Mouse (Mus musculus): ENCODE measurements around the gene Arhgap15. TPM values are rescaled to one million over a fixed set of nuclear protein-coding genes. Genes with fewer than 3 reads are reported as not detected.

Arhgap15 gene
- total and polyA plus RNA-seq, 3 experiments = 0.39 to 1.2 (median 0.70) TPM

DNA sequence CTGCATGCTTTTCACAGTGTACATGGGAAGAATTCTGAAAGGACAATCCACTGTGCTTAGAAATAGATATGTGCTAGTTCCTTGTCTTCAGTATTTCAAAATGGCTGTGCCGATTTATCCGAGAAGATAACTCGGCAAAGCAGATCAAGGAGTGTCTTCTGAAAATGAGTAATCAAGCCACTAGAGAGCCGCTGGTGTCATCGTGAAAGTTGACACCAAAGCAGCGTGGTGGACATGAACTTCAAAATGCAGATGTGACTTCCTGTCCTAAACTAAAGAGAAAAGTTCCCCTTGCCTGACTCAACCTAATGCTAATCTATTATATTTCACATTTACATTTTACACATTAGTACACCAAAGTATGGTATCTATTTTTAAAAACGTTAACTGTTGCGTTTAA, 596.2 kb downstream of the Arhgap15 start:
- no peaks in the 10 kb centered on the region for H3K27me3 ChIP-seq (ENCODE audit: control insufficient read depth, insufficient read depth, low read length)
- H3K4me1 ChIP-seq (ENCODE audit: control insufficient read depth, insufficient read depth, low read length) = no peaks in the 10 kb centered on the region
- 82% methylated on average over 8 of the region's 8 CpGs for whole genome bisulfite sequencing
- H3K36me3 ChIP-seq (ENCODE audit: control insufficient read depth, insufficient read depth, low read length) = no peaks in the 10 kb centered on the region
- intact Hi-C loops (cut with DNase I) = no loop called here
- H3K4me3 ChIP-seq = no peak overlapping the region
- TF ChIP-seq CTCF (IDR thresholded peaks at IDR 0.05) (no peak), POLR2A (IDR thresholded peaks at IDR 0.05; ENCODE audit: insufficient read depth, low read depth, low read length) (no peak), EP300 (IDR thresholded peaks at IDR 0.05; ENCODE audit: insufficient read depth, low read depth, low read length) (no peak)
- H3K9ac ChIP-seq (ENCODE audit: low read depth, low read length) = no peak overlapping the region
- DNase-seq = no peak
- H3K27ac ChIP-seq = no peak overlapping the region
- no peaks in the 10 kb centered on the region for H3K79me2 ChIP-seq (replicated peaks; ENCODE audit: control insufficient read depth, insufficient read depth, low read length)

DNA sequence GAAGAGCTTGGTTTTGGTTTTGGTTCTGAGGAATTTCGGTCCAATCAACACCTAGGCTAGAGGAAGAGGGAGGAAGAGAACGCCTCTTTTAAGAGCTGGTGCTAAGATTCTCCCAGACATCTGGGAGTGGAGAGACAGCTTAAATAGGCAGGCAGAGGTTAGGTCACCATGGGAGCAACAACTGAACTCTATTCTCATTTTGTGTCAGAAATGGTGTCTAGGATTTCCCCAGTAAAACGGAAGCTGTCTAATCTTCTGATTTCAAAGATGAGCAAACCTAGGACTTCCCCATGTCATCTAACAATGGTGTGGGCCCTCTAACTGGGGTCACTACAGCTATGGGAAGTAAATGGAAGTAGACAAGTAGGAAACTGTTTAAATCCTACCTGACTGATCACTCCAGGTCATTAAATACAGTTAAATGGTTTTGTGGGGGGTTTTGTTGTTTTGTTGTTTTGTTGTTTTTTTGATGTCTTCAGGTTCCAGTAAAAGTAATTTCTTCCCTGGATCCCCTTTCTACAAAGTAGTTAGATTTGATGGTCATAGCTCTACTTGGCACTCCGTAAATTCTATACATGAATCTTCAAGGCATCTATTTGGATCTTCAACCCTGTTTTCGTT, 596.8 kb downstream of the Arhgap15 start:
- no peak for DNase-seq
- 83% methylated on average over 5 of the region's 5 CpGs for WGBS
- Histone ChIP-seq H3K4me1 (ENCODE audit: control insufficient read depth, insufficient read depth, low read length) (no peaks in the 10 kb centered on the region), H3K79me2 (replicated peaks; ENCODE audit: control insufficient read depth, insufficient read depth, low read length) (no peaks in the 10 kb centered on the region), H3K9ac (ENCODE audit: low read depth, low read length) (no peak overlapping the region), H3K36me3 (ENCODE audit: control insufficient read depth, insufficient read depth, low read length) (no peaks in the 10 kb centered on the region), H3K4me3 (no peak overlapping the region), H3K27me3 (ENCODE audit: control insufficient read depth, insufficient read depth, low read length) (no peaks in the 10 kb centered on the region), H3K27ac (no peak overlapping the region)
- TF ChIP-seq POLR2A (IDR thresholded peaks at IDR 0.05; ENCODE audit: insufficient read depth, low read depth, low read length) (no peak), CTCF (IDR thresholded peaks at IDR 0.05) (no peak), EP300 (IDR thresholded peaks at IDR 0.05; ENCODE audit: insufficient read depth, low read depth, low read length) (no peak)
- intact Hi-C loops (cut with DNase I) = no loop called here

DNA sequence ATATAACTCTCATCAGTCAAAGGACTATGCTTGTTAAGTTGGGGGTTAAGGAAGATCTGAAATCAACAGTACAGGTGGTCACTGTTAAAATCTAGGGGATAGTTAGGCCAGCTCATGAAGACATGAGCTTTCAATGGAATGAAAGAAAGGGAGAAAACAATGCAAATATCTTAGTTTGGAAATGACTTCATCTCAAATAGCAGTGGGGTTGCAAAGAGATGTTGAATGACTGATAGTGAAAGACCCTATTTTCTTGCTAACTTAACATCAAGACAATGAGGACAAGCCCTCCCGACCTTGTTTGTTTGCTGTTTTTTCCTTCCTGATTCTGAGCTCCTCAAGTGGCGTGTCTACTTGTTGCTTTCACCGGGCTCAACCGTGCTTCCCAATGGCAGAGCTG, 597.6 kb downstream of the Arhgap15 start:
- Histone ChIP-seq H3K9ac (ENCODE audit: low read depth, low read length) (no peak overlapping the region), H3K4me1 (ENCODE audit: control insufficient read depth, insufficient read depth, low read length) (no peaks in the 10 kb centered on the region), H3K79me2 (replicated peaks; ENCODE audit: control insufficient read depth, insufficient read depth, low read length) (no peaks in the 10 kb centered on the region), H3K27me3 (ENCODE audit: control insufficient read depth, insufficient read depth, low read length) (no peaks in the 10 kb centered on the region), H3K27ac (no peak overlapping the region), H3K36me3 (ENCODE audit: control insufficient read depth, insufficient read depth, low read length) (no peaks in the 10 kb centered on the region), H3K4me3 (no peak overlapping the region)
- WGBS = 85% methylated on average over 4 of the region's 4 CpGs
- DNase-seq = no peak
- TF ChIP-seq CTCF (IDR thresholded peaks at IDR 0.05) = no peak
- no peak for TF ChIP-seq POLR2A (IDR thresholded peaks at IDR 0.05; ENCODE audit: insufficient read depth, low read depth, low read length)
- TF ChIP-seq EP300 (IDR thresholded peaks at IDR 0.05; ENCODE audit: insufficient read depth, low read depth, low read length) = no peak
- intact Hi-C loops (cut with DNase I) = no loop called here

DNA sequence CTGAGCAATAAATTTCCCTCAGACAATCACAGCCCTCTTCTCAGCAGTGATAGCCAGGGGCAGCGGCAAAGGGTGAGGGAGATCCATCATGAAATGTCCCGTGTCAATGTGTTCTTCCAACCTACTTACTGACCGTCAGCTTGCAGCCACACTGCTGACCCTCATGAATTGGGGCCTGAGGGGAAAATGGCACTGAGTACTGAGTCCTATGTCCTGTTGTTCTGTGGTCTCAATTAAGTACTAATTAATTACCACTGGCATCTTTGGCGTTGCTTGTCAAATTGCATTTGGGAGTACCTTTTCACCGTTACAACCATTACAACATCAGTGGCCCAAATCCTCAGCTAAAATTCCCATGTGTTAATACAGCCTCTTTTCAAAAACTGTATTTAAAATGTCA, 599.2 kb downstream of the Arhgap15 start:
- TF ChIP-seq POLR2A (IDR thresholded peaks at IDR 0.05; ENCODE audit: insufficient read depth, low read depth, low read length) (no peak), EP300 (IDR thresholded peaks at IDR 0.05; ENCODE audit: insufficient read depth, low read depth, low read length) (no peak), CTCF (IDR thresholded peaks at IDR 0.05) (no peak)
- no peaks in the 10 kb centered on the region for H3K4me1 ChIP-seq (ENCODE audit: control insufficient read depth, insufficient read depth, low read length)

DNA sequence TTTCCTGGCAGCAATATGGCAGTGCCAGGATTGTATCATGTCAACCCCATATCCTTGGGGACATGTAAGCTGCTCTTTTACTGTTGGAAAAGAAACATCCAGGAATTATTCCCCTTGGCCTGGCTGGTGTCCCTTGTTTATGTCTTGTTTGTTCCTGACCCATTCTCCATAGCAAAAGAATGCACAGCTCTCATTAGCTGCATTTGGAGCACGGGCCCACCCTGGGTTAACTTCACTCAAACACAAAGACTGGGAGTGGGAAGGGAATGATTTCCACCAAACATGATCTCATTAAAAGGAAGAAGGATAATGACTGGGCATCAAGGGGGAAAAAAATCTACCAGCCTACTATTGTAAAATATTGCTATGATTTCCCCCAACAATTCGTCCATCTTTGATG, 600.5 kb downstream of the Arhgap15 start:
- no peaks in the 10 kb centered on the region for H3K27me3 ChIP-seq (ENCODE audit: control insufficient read depth, insufficient read depth, low read length)

More for the DNA sequence above, 599.2 kb downstream of the Arhgap15 start:
- Histone ChIP-seq H3K27ac (no peak overlapping the region), H3K27me3 (ENCODE audit: control insufficient read depth, insufficient read depth, low read length) (no peaks in the 10 kb centered on the region), H3K4me3 (no peak overlapping the region), H3K36me3 (ENCODE audit: control insufficient read depth, insufficient read depth, low read length) (no peaks in the 10 kb centered on the region), H3K9ac (ENCODE audit: low read depth, low read length) (no peak overlapping the region), H3K79me2 (replicated peaks; ENCODE audit: control insufficient read depth, insufficient read depth, low read length) (no peaks in the 10 kb centered on the region)
- DNase-seq = no peak
- intact Hi-C loops (cut with DNase I) = no loop called here
- 91% methylated on average over 5 of the region's 5 CpGs for WGBS

DNA sequence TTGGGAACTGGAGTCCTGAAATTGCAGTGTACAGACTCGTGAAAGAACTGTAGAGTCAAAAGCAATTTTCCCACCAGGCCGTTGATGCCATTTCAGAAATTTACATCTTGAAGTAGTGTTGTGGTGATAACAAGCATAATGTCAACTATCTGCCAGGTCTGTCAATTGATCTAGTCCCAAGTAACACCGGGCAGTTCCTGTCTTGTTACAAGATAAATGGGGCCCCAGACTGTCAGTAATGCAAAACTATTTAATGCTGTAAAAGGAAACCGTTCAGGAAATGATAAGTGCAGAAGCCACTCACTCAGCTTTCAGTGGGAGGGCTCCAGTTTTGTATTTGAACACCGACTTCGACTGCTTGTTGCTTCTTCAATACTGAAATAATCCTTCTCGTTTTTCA, 604.3 kb downstream of the Arhgap15 start:
- TF ChIP-seq EP300 (IDR thresholded peaks at IDR 0.05; ENCODE audit: insufficient read depth, low read depth, low read length) = no peak
- Histone ChIP-seq H3K79me2 (replicated peaks; ENCODE audit: control insufficient read depth, insufficient read depth, low read length) (no peaks in the 10 kb centered on the region), H3K9ac (ENCODE audit: low read depth, low read length) (no peak overlapping the region), H3K27ac (no peak overlapping the region), H3K27me3 (ENCODE audit: control insufficient read depth, insufficient read depth, low read length) (no peaks in the 10 kb centered on the region), H3K4me3 (no peak overlapping the region), H3K4me1 (ENCODE audit: control insufficient read depth, insufficient read depth, low read length) (no peaks in the 10 kb centered on the region), H3K36me3 (ENCODE audit: control insufficient read depth, insufficient read depth, low read length) (no peaks in the 10 kb centered on the region)
- no peak for DNase-seq
- 26% methylated on average over 7 of the region's 7 CpGs for WGBS
- intact Hi-C loops (cut with DNase I) = no loop called here

More for the DNA sequence above, 600.5 kb downstream of the Arhgap15 start:
- DNase-seq = no peak
- Histone ChIP-seq H3K4me3 (no peak overlapping the region), H3K36me3 (ENCODE audit: control insufficient read depth, insufficient read depth, low read length) (no peaks in the 10 kb centered on the region), H3K79me2 (replicated peaks; ENCODE audit: control insufficient read depth, insufficient read depth, low read length) (no peaks in the 10 kb centered on the region), H3K9ac (ENCODE audit: low read depth, low read length) (no peak overlapping the region), H3K27ac (no peak overlapping the region), H3K4me1 (ENCODE audit: control insufficient read depth, insufficient read depth, low read length) (no peaks in the 10 kb centered on the region)
- 82% methylated on average over 2 of the region's 2 CpGs for WGBS
- TF ChIP-seq EP300 (IDR thresholded peaks at IDR 0.05; ENCODE audit: insufficient read depth, low read depth, low read length) (no peak), CTCF (IDR thresholded peaks at IDR 0.05) (no peak), POLR2A (IDR thresholded peaks at IDR 0.05; ENCODE audit: insufficient read depth, low read depth, low read length) (no peak)
- intact Hi-C loops (cut with DNase I) = no loop called here

Measured in heart, adult 2 months (tissue).